Mouse (Mus musculus): ENCODE results near the gene Fstl4.

Gene Fstl4

DNA sequence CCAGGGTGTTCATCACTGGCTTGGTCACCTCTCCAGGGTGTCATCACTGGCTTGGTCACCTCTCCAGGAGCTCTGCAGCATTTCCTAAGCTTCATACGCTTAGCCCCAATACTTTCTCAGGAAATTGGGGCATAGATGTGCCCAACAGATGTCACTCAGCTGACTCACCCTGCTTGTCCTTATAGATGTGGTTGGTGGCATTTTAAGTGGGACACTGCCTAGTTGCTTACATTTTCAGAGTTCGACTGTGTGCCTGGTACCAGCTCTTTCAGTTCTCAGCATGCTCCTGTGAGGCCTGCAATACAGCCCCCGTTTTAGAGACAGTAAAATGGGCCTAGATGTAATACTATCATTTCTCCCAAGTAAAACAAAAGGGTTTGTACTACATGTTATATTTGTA is 8.6 kb downstream of the Fstl4 start:
- no peak for DNase-seq (ENCODE audit: low spot score in 2 of 2)

DNA sequence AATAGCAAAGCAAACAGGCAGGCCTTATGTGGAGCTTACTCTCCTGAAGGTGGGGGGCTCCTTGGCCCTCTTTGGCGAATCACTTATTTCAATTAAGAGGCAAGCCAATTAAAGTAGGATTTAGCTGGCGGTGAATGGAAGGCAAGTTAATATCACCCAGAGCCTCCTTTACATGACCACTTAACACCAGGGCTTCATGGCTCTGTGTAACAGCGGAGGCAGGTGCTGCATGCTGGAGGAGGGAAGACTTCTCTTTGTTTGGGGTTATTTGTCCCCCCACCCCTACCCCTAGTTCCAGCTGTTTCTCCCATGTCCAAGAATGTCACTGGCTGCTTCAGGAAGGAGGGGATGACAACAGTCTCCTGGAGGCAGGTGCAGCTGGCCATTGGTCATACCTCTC is 10.9 kb downstream of the Fstl4 start:
- DNase-seq (ENCODE audit: low spot score in 2 of 2), result no peak

DNA sequence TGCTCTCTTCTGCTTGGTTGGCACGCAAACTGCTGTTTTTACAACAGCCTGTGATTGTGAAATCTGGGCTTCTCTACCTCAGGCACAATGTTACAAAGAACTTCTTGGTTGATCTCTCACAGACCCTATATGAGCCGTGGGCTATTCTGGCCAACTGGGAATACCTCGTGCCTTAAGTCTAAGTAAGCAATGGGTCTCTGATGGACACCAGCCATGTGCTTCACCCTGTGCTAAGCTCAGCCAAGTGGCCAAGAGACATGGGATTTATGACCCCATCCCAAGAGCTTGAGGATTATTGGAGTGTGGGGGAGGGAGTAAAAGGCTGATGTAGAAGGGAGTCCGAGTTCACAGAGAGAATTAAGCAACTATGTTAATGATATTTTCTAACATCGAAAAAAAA is 18.0 kb downstream of the Fstl4 start:
- no peak for DNase-seq (ENCODE audit: low spot score in 2 of 2)

DNA sequence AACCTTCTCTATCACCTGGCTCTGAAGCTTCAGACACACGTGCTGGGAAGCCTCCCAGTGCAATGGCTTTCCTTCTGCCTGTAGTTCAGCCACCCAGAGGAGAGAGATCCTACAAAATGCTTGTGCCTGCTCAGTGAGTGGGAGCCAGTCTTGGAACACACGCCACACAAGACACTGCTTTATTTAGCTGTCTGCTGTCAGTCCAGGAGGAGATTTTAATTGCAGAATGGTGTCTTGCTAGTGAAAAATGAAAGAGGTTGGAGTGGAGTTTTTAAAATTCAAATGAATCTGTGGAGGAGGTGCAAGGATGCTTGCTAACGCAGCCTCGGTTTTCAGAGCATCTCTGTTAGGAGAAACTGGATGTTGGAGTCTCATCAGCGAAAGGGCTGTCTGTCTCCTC is 29.9 kb downstream of the Fstl4 start:
- peak; percentile 54 to 83 for DNase-seq (ENCODE audit: low spot score in 2 of 2)

DNA sequence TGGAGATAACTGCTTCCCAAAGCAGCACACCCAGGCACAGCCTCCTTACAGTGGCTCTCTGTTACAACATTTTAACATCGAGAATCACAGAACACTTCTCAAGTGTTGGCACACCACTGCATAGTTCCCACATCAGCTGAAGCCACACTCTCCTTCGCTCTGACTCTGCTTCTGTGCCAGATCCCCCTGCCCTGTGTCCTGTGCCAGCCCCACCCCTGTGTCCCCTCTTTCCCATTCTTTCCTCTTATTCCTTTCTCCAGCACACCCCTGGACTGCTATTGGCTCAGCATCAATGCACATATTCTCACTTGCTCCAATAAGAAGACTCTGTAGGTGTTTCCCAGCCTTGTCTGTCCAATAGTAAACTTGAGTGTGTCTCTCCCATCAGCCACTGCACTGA is 45.1 kb downstream of the Fstl4 start:
- DNase-seq (ENCODE audit: low spot score in 2 of 2), result no peak

DNA sequence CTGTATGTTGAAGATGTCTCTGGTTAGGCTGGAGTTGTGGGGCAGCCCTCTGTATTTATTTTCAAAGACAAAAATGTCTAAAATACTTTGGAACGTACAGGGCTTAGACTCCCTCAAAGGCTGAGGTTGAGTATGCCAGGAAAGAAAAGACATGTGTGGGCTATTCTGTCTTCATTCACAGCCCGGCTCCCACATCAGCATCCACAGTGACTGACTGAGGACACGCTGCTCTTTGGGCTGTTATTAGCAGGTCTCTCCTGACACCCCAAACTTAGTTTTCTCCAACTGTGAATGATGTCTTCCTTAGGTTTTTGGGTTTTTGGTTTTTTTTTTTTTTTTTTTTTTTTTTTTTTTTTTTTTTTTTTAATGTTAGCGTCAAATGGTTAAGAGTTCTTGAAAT is 51.6 kb downstream of the Fstl4 start:
- DNase-seq (ENCODE audit: low spot score in 2 of 2), result no peak

DNA sequence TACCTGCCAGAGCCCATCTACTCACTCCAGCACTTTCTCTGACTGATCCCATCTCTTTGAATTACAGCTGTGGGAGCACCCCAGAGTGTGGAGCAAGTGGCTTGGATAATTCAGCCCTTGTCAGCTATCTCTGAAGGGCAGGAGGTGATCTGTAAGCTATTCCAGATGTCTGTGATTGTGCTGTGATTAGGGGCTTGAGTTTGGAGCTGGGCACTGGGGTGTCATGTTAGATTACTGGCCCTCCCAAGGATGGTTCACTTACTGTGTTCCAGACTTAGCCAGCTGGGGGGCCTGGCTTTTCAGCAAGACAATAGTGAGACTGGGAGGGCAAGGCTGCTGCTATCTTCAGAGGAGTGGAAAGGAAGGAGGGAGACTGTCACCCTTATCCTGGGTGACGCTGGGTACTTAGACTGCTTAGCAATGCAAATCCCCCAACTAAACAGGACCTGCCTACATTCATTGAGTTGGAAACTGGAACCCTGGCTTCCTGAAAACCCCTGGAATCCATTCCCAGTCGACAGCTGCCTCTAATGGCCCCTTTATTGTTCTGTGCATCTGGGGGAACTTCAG is 56.0 kb downstream of the Fstl4 start:
- no peak for DNase-seq (ENCODE audit: low spot score in 2 of 2)

DNA sequence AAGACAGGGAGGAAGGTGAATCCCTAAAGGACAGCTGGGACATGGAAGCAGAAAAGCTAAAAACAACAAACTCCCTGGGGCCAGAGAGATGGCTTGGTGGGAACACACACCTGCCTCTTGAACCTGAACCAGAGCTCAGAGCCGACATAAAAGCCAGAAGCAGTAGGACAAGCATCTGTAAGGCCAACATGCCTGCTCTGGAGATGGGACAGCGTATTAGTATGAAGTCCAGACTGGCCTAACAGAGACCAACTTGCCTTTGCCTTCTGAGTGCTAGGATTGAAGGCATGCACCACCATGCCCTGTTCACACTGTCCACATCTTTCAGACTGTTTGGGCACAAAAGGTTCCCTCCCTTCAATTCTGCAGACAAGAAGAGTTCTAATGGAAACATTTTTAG is 62.2 kb downstream of the Fstl4 start:
- DNase-seq (ENCODE audit: low spot score in 2 of 2), result no peak

DNA sequence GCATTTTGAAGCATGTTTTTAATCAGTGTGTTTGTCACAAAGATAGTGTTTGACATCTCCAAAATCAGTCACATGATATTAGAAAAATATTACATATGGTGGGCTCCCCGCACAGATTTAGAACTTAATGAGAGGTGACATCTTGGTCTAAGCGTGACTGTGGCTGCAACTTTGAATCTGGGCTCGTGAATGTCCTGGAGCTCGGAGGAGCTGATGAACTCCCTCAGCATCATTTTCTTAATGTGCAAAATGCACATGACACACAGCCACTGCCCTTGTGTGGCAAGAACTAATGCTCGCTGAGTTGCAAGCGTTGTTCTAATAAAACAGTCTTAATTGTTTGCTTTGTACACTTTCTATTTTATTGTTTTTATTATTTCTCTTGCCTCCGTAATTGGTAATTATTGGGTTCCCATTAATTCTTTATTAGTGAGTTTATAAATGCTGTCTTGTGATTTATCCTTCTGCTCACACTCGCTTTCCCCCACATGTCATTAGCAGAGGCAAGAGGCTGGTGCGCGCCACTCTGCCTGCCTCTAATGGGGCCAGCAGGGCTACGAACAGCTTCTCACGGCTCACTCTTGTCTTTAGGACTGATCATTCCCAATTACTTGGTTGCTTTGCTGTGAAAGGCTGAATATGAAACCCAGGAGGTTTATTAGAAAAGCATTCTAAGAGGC is 67.3 kb downstream of the Fstl4 start:
- DNase-seq (ENCODE audit: low spot score in 2 of 2), result no peak

DNA sequence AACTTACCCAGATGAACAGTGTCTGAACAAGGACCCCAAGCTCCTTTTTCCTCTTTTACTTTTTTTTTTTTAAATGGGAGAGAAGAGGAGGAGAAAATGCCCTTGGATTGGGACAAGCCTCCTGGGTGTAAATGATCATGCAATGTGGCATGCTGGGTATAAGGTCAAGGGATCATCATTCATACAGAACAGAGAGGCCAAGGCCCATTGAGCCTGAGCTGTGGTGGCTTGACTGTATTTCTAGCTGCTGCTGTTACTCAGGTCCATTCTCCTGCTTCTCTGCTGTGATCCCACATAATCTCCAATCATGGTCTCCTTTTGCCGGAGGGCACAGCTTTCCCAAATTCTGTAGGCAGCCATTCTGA is 67.9 kb downstream of the Fstl4 start:
- DNase-seq (ENCODE audit: low spot score in 2 of 2), result no peak

DNA sequence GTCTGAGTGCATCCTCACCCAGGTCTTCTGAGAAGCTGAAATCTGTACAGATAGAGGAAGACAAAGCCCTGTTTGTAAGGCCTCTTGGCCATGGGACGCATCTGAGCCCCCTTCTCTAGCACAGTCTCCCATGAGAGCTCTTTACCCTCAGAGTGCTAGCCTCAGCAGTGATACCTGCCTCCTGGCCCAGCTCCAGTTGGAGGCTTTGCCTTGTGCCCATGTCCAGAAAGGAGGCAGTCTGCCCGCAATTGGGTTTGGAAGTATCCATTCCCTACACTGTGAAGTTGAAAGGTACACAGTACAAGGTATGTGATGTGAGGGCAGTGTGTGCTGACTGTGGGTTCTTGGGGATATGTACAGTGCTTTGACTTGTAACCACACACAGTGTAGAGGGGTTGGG is 84.3 kb downstream of the Fstl4 start:
- DNase-seq (ENCODE audit: low spot score in 2 of 2), result no peak

DNA sequence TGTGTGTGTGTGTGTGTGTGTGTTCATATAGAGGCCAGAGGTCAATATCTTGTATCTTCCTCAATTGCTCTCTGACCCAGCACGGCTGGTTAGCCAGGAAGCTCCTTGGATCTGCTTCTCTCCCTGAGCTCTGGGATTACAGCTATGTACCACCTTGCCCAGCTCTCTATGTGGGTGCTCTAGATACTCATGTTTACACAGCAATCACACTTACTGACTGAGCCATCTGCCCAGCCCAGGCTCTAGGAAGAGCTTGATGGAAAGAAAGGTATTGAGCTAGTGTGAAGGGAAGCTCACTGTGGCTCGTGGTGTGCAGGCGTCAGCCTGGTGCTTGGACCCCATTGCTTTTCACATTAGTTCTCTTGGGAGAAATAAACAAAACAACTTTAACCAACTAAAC is 85.6 kb downstream of the Fstl4 start:
- peak in 1 of 2 experiments; percentile 16 for DNase-seq (ENCODE audit: low spot score in 2 of 2)

DNA sequence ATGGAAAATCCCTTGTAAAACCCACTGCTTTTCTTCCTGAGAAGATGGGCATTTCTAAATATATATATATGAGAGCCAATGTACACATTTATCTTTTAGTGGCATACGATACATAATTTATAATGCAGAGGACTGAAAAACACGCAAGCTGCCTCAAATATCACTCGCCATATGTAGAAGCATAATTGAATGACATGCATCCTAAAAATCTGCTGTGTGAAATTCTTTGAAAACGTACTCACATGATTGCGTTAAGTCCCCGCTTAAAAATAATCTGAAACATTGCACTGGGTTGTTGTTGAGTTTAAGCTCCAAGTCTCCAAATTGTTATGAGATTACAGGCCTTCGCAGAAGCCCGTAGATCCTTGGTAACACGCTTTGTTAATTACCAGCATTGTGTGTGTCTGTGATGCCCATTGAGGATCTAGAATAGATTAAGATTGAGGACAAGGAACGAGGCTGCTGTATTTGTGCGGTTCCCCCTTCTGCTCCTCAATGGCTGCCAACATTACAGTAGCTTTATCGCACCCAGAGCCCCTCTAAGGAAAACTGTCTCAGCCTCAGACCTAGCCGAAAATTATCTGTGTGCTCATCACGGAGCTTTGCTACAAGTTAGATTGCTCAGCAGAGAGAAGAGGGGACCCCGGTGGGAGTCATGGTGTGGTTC is 108.5 kb downstream of the Fstl4 start:
- DNase-seq (ENCODE audit: low spot score in 2 of 2), result no peak

DNA sequence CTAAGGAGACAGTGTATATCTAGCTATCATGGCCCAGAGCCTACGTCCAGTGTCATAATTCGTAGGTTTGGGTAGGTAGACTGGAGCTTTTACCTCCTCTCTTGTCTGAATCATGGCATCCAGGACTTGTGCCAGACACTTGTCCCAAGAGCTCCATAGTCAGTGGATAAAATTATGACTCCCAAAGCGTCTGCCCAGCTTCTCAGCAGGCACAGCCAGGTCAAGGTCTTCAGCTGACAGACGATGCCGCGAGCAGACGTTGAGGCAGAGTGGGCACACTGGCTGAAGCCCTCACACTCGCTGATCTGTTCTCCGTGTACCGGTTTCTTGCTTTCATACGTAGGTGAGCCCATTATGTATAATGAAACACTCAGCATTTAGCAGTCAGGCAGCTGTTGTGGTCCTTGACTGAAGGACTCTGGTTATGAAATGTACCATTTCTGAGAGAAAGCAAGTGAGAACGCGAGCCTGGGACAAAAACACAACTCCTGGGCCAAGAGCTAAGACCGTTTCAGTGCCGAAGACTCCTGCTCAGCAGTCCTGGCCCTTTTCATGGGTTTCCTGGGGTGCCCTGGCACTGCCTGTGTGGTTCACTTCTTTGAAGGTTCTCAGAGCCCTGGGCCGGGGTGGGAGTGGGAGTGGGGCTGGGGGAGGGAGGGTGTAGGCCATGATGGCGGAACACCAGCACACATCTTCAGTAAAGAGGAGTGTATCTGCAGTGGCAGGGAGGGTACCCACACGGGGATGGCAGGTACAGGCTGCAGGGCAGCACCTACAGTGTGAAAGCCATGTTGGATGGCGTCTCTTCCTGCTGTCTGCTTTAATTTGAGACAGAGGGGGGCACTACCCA is 111.7 kb downstream of the Fstl4 start:
- peak in 1 of 2 experiments; percentile 22 for DNase-seq (ENCODE audit: low spot score in 2 of 2)

DNA sequence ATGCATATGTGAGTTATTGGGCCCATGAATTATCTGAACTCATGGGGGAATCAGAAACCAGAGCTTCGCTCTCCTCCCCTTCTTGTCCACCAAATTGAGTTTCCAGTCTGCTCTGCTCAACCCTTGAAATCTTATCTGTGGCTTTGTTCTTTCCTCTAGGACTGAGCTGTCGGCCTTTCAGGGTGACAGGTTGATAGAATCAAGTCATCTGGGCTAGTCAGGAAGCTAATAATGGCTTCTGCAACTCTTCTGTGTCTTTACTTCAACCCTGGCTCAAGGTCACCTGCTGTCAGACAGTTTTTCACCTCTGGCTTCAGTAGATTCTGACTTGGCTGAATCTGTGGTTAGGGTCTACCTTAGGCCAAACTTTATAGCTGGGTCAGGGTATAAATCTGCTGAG is 113.2 kb downstream of the Fstl4 start:
- DNase-seq (ENCODE audit: low spot score in 2 of 2), result no peak

DNA sequence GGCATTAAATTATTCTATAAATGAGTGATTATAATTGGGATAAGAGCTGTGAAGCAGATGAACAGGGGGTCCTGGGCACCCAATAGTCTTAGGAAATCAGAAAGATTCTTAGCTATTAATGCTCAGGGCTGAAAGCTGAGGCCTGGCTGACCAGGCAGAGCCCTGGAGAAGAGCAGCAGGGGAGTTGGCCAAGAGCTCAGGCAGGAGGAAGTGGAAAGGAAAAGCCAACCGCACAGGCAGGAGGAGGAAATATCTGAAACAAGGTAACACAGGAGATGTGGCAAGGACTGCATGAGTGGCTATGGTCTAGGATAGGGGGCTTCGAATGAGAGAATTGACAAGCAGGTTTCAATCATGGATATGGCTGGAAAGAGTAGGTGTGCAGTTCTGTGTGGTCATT is 115.5 kb downstream of the Fstl4 start:
- DNase-seq (ENCODE audit: low spot score in 2 of 2), result no peak

DNA sequence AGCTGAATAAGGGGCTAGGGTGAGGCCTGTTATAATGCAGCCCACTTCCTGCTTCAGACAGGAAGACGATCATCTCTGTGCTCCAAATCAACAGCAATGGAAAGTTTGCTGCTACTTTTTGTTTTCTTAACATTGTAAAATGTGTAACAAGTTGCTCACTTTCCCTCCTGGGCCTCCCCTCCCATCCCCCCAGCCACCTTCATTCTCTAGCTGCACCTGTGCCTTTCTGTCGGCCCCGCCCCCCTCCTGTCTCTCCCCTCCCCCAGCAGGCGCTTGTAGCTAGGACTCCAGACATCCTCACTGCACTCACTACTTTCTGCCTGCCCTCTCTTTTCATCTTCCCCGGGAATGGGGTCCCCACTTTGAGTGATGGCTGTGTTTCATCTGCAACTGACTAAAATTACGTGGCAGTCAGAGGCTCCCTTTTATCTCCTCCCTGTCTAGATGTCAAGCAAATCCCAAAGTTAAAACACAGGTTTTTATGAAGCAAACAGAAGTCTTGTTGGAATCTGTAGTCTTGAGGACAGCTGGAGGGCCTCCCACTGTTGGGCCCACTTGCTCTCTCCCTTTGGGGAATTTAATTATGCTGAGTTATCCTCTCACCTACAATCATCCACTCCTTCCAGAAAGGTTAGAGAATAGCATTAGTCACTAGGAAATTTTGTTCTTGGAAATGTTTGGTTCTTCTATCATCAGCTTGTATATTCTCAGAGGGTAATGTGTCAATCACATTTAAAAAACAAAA is 122.3 kb downstream of the Fstl4 start:
- DNase-seq (ENCODE audit: low spot score in 2 of 2), result no peak

DNA sequence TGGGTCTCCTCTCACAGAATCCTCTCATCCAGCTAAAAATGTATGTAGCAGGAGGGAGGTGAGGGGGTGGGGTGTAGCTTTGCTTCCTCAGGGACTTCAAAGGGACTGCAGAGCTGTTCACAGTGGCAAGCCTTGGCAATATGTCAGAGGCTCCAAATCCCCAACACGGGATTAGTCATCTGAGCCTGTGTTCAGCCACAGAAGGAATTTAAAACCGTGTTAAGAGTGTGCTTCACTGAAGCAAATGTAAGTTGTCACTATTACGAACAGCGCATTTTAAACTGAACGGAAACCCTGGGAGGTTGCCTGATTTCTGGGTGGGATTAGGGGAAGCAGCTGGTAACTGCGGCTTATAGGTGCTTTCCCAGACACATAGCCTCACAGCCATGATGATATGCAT is 123.7 kb downstream of the Fstl4 start:
- DNase-seq (ENCODE audit: low spot score in 2 of 2), result peak; percentile 49 to 56

DNA sequence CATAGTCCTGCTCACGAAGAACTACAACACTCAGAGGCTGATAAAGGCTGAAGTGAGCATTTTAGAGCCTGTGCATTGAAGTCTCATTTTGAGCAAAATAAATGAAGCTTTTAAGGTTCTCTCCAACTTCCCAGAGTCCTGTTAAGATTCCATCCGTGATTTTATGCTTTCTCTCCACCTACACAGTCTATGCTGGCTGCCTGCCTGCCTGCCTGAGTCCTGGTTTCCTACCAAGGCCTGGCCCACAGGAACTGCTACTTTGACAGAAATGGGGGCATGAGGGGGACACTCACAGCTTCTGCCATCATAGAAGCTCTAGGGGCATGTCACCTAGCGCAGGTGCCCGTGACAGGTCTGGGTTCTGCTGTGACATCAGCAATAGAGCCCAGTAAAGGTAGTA is 125.1 kb downstream of the Fstl4 start:
- peak; percentile 41 to 60 for DNase-seq (ENCODE audit: low spot score in 2 of 2)

DNA sequence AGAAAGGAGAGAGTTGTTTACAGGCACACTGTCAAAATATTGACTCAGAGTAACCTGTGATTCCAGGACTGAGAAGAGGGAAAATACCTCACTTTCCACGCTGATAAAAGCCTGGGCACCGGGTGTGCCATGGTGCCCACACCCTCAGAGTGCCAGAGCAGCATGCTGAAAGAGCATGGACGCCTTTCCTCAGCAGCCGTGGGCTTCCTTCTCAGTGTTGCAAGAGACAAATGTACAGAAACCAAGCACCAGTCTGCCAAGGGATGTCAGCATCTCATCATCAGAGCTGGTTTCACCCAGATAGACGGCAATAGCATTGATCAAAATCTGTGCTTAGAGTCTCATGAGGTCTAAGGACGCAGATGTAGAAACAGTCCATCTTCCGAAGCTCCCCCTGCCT is 125.7 kb downstream of the Fstl4 start:
- DNase-seq (ENCODE audit: low spot score in 2 of 2), result peak in 1 of 2 experiments; percentile 17

DNA sequence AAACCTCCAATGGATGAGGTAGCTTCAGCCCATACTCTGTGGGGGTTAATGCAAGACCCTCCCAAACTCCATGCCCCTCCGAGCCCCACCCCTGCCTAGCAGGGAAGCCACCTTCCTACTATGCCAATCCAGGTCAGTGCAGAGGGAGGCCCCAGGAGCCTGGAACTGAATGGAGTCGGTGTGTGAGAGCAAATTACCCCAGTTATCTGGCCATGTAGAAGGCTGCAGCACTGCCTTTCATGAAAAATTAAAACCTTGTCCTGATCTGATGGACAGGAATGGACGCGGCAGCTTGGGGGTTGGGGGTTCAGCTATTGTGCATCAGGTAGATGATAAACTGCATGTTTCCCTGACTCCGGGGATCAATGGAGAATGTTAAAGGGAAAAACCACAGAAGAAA is 139.7 kb downstream of the Fstl4 start:
- DNase-seq (ENCODE audit: low spot score in 2 of 2), result no peak

DNA sequence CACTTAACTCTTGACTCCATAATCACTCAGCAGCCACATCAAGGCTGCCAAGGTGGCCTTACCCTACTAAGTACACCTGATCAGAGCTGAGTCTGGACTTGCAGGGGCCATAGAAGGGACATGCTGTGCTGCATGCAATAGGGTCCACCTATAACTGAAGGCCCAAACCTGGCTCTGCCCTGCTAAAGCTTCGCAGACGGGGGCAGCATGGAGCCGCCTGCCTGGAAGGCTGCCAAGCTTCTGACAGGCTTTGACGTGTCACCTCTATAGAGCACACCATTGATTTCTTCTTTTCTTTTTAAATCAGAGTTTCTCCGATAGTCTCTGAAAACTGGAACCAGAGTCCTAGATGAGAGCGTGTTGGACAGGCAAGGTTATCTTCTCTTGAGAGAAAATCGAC is 146.4 kb downstream of the Fstl4 start:
- DNase-seq (ENCODE audit: low spot score in 2 of 2), result no peak

Data from frontal cortex, postnatal 36 days (tissue).